Mouse (Mus musculus): ENCODE data around the gene Fibcd1. TPM values are rescaled to one million over a fixed set of nuclear protein-coding genes. Genes with fewer than 3 reads are reported as not detected.

The Fibcd1 gene
- total RNA-seq, 1 experiment: 0.22 TPM

DNA sequence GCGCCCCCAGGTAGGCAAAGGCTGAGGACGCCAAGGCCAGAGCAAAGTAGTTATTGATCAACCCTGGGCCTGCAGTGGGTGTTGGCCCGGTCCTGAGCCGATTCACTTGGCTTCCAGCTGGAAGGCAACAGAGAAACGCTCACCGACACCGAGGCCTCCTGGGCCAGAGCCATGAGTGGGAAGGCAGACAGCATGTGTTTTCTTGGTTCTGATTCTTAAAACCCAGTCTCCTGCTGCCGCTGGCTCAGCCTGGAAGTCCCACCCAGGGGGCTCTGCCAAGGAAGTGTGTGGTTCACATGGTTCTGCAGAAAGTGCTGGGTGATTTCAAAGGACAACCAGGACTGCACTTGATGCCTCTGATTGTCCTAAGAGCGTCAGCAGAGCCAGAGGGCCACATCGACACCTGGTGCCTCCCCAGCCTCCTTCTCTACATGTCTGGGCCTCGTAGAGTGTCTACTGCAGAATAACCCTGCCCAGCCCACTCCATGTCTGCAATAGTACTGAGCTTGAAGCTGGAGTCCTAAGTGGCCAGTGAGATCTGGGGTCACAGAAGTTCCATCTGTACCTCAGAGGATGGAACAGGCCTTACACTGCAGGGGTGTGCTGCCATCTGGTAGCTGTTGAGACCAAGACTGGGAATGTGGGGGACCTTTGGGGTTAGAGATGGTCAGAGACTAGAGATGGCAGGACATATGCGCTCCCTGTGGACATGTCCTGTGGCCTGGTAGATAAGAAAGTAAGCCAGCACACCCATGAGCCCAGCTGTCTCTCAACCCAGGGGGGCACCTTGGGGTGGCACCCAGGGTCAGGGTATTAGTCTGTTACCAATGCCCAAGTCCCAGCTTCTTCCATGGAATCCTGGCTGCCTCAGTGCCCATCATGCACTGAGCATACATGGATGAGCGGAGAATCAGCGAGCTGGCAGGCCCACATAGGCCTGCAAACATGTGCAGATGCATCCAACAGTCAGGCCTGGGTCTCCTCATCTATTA lies 19.4 kb downstream of the Fibcd1 start:
- DNase-seq (ENCODE audit: low read depth, low spot score): no peak
- TF ChIP-seq MAFK (IDR thresholded peaks at IDR 0.05; ENCODE audit: insufficient read depth, low read depth, low read length) (no peak), HCFC1 (IDR thresholded peaks at IDR 0.05; ENCODE audit: borderline replicate concordance, insufficient read depth, low read length) (no peak), ZNF384 (IDR thresholded peaks at IDR 0.05; ENCODE audit: low read depth, low read length) (no peak), CHD2 (IDR thresholded peaks at IDR 0.05; ENCODE audit: low read depth, low read length) (no peak), ZC3H11A (IDR thresholded peaks at IDR 0.05; ENCODE audit: borderline replicate concordance, low read depth, low read length) (no peak)

GRCm38 (mm10) chr2:31825469-31825911 lies 20.3 kb downstream of the Fibcd1 start:
- in situ Hi-C loops (cut with MboI; ENCODE audit: low sequenced_read_pairs in 2 of 2, unreplicated experiment in 2 of 2): no loop called here
- Histone ChIP-seq H3K9me3 (ENCODE audit: control insufficient read depth, insufficient read depth, low read depth, low read length) (no peaks in the 10 kb centered on the region), H3K27ac (ENCODE audit: insufficient read depth, low read depth, low read length, poor library complexity, severe bottlenecking) (no peak overlapping the region), H3K4me3 (ENCODE audit: insufficient read depth in 1 of 2, low read depth in 1 of 2, low read length in 2 of 2, poor library complexity in 1 of 2, severe bottlenecking in 1 of 2) (no peak overlapping the region), H3K36me3 (ENCODE audit: control insufficient read depth, insufficient read depth, low read length, poor library complexity, severe bottlenecking) (no peaks in the 10 kb centered on the region), H3K4me1 (ENCODE audit: control insufficient read depth in 2 of 2, insufficient read depth in 2 of 2, low read length in 2 of 2, poor library complexity in 1 of 2) (peaks cover 0 to 4% of the 10 kb centered on the region in 2 experiments; a peak in 1 of 4 replicates), H3K9ac (ENCODE audit: insufficient read depth, low read depth, low read length, poor library complexity, severe bottlenecking) (no peak overlapping the region)
- TF ChIP-seq HCFC1 (IDR thresholded peaks at IDR 0.05; ENCODE audit: borderline replicate concordance, insufficient read depth, low read length): no peak
- TF ChIP-seq MAFK (IDR thresholded peaks at IDR 0.05; ENCODE audit: insufficient read depth, low read depth, low read length): no peak
- TF ChIP-seq CHD2 (IDR thresholded peaks at IDR 0.05; ENCODE audit: low read depth, low read length): no peak
- TF ChIP-seq ZC3H11A (IDR thresholded peaks at IDR 0.05; ENCODE audit: borderline replicate concordance, low read depth, low read length): no peak
- TF ChIP-seq ZNF384 (IDR thresholded peaks at IDR 0.05; ENCODE audit: low read depth, low read length): no peak
- DNase-seq (ENCODE audit: low read depth, low spot score): no peak

More for the DNA sequence above, 19.4 kb downstream of the Fibcd1 start:
- Histone ChIP-seq H3K9ac (ENCODE audit: insufficient read depth, low read depth, low read length, poor library complexity, severe bottlenecking) (no peak overlapping the region), H3K4me3 (ENCODE audit: insufficient read depth in 1 of 2, low read depth in 1 of 2, low read length in 2 of 2, poor library complexity in 1 of 2, severe bottlenecking in 1 of 2) (no peak overlapping the region), H3K27ac (ENCODE audit: insufficient read depth, low read depth, low read length, poor library complexity, severe bottlenecking) (no peak overlapping the region), H3K9me3 (ENCODE audit: control insufficient read depth, insufficient read depth, low read depth, low read length) (no peaks in the 10 kb centered on the region), H3K4me1 (ENCODE audit: control insufficient read depth in 2 of 2, insufficient read depth in 2 of 2, low read length in 2 of 2, poor library complexity in 1 of 2) (peaks cover 0 to 4% of the 10 kb centered on the region in 2 experiments; a peak in 1 of 4 replicates), H3K36me3 (ENCODE audit: control insufficient read depth, insufficient read depth, low read length, poor library complexity, severe bottlenecking) (no peaks in the 10 kb centered on the region)
- in situ Hi-C loops (cut with MboI; ENCODE audit: low sequenced_read_pairs in 2 of 2, unreplicated experiment in 2 of 2): no loop called here

DNA sequence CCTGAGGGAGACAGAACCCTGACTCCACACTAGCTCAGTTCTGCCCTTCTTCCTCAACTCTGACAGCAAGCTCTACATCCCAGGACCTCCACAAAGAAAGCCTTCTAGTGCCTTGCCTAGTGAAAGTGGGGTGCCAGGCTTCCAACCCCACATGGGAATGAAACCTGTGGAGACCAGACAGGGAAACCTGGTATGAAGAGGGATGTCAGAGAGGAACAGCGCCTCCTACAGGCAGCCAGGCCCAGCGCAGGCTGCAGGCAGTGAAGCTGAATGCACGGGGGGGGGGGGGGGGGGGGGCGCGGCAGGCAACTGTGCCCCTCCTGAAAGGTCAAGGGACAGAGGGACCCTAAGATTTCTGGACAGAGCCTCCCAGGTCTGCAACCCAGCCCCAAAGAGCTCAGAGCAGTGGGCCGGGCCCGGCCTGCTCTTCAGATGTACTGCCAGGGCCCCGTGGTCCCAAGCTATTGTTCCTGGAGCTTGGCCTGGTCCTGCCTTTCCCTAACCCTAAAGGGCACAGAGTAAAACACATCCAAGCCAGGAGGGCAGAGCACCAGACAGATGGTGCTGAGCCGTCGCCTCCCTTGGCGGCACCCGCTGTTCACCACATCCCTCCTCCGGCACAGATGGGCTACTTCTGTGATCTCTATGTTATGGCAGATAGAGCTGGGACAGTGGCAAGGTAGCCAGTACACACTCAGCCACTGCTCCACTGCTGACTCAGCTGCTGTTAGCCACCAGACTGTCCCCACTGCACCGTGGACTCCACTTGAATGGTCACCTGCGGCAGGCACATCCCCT lies 21.7 kb downstream of the Fibcd1 start:
- TF ChIP-seq ZNF384 (IDR thresholded peaks at IDR 0.05; ENCODE audit: low read depth, low read length) (no peak), CHD2 (IDR thresholded peaks at IDR 0.05; ENCODE audit: low read depth, low read length) (no peak), HCFC1 (IDR thresholded peaks at IDR 0.05; ENCODE audit: borderline replicate concordance, insufficient read depth, low read length) (no peak), ZC3H11A (IDR thresholded peaks at IDR 0.05; ENCODE audit: borderline replicate concordance, low read depth, low read length) (no peak), MAFK (IDR thresholded peaks at IDR 0.05; ENCODE audit: insufficient read depth, low read depth, low read length) (no peak)
- in situ Hi-C loops (cut with MboI; ENCODE audit: low sequenced_read_pairs in 2 of 2, unreplicated experiment in 2 of 2): no loop called here
- H3K27ac ChIP-seq (ENCODE audit: insufficient read depth, low read depth, low read length, poor library complexity, severe bottlenecking): no peak overlapping the region
- peaks cover 0 to 4% of the 10 kb centered on the region in 2 experiments; a peak in 1 of 4 replicates for H3K4me1 ChIP-seq (ENCODE audit: control insufficient read depth in 2 of 2, insufficient read depth in 2 of 2, low read length in 2 of 2, poor library complexity in 1 of 2)
- no peak overlapping the region for H3K9ac ChIP-seq (ENCODE audit: insufficient read depth, low read depth, low read length, poor library complexity, severe bottlenecking)
- no peak overlapping the region for H3K4me3 ChIP-seq (ENCODE audit: insufficient read depth in 1 of 2, low read depth in 1 of 2, low read length in 2 of 2, poor library complexity in 1 of 2, severe bottlenecking in 1 of 2)
- H3K9me3 ChIP-seq (ENCODE audit: control insufficient read depth, insufficient read depth, low read depth, low read length): no peaks in the 10 kb centered on the region
- no peak for DNase-seq (ENCODE audit: low read depth, low spot score)
- H3K36me3 ChIP-seq (ENCODE audit: control insufficient read depth, insufficient read depth, low read length, poor library complexity, severe bottlenecking): no peaks in the 10 kb centered on the region
